Mouse (Mus musculus): ENCODE measurements around the gene Cyp4f17. TPM values are rescaled to one million over a fixed set of nuclear protein-coding genes. Genes with fewer than 3 reads are reported as not detected.
"Not testable (repeated sequence)": the region's sequence is repeated elsewhere in the genome, so short reads cannot be mapped to it uniquely, and the experiment has no call there.

The Cyp4f17 gene
- polyA plus RNA-seq, 1 experiment from 2014 or later = 7.1 TPM

DNA sequence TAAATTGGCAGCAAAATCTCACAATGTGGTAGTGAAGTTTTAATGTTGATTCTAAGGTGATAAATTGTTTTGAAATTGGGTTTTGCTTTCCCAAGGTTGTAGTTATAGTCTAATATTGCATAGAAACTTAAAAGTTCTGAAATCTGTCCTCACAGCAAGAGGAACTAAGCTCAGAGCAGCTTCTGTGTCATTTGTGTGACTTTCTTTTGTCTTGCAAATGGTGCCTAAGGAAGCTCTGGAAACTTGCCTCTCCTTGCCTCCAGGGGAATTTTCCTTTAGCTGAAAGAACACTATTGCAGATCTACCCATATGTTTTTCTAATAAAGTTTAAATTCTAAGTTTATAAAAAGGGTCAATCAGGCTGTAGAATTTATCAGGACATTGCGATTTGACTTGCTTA is 47.2 kb downstream of the Cyp4f17 start:
- not testable (repeated sequence) for H3K9me3 ChIP-seq (replicated peaks); H3K4me1 ChIP-seq (replicated peaks); ATAC-seq (ENCODE audit: insufficient number of reproducible peaks, low FRiP score); H3K27me3 ChIP-seq (replicated peaks); H3K27ac ChIP-seq (ENCODE audit: poor library complexity, severe bottlenecking); H3K36me3 ChIP-seq; H3K4me3 ChIP-seq; H3K4me2 ChIP-seq; H3K9ac ChIP-seq
- WGBS = 47% methylated on average over 1 of the region's 1 CpGs

DNA sequence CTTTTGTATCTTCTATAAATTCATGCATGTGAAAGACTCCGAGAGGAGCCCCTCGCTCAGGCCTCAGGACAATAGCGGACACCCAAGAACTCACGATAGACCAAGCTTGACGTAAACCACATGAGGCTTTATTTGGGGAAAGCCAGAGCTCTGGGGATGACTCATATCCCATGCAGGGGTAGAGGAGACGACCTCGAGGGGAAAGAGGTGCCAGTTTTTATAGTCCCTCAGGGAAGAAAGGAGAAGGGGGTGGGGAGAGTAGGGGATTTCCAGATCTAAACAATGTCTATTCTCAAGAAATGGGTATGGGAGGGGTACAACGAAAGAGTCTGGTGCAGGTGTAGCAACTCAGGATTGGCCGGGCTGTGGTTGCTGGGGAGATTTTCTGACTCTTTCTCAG is 48.5 kb downstream of the Cyp4f17 start:
- not testable (repeated sequence) for H3K36me3 ChIP-seq; H3K4me2 ChIP-seq; H3K4me1 ChIP-seq (replicated peaks); H3K27ac ChIP-seq (ENCODE audit: poor library complexity, severe bottlenecking); ATAC-seq (ENCODE audit: insufficient number of reproducible peaks, low FRiP score); H3K27me3 ChIP-seq (replicated peaks); H3K9ac ChIP-seq; H3K4me3 ChIP-seq; H3K9me3 ChIP-seq (replicated peaks)
- 64% methylated on average over 9 of the region's 9 CpGs for WGBS

DNA sequence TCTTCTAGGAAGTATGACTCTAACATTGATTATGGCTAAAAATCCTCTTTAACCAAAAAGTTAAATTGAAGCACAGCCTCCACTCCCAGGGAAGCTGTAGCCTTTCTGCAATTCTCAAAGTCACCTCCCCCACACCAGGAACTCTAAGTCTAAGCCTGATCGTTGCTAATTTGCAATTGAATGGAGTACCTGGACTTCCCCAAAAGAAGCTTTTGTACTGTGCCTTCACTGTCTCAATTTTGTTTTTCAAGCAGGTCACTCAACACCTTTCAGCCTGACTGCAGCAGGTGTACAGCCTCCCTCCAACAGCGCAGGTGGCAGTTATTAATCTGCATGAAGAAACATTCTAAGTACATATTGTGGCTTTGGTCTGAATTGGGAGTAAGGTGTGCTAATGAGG is 57.5 kb downstream of the Cyp4f17 start:
- H3K27me3 ChIP-seq (replicated peaks); H3K4me2 ChIP-seq: not testable (repeated sequence)
- WGBS = 78% methylated on average over 2 of the region's 2 CpGs

DNA sequence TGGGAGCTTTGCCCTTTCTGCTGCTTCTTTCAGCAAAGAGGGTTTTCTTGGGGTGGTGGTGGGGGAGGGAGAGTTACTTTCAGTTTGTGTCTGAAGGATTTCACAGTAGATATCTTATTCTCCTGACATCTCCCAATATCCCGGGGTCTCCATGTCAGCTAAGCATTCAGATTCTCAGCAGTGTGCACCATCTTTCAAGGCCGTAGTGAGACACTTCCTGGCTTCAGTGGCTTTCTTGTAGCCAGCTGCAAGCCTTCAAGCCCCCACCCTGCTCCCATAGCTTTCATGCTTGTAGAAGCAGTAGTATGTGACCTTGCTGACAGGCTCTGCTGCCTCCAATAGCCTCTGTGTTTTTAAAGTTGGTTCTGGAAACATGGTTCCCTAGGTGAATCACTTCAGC is 67.4 kb downstream of the Cyp4f17 start:
- H3K4me3 ChIP-seq; H3K9me3 ChIP-seq (replicated peaks); H3K4me2 ChIP-seq; H3K4me1 ChIP-seq (replicated peaks); ATAC-seq (ENCODE audit: insufficient number of reproducible peaks, low FRiP score); H3K9ac ChIP-seq; H3K27ac ChIP-seq (ENCODE audit: poor library complexity, severe bottlenecking); H3K27me3 ChIP-seq (replicated peaks); H3K36me3 ChIP-seq: not testable (repeated sequence)
- WGBS = 68% methylated on average over 2 of the region's 2 CpGs

More for the DNA sequence above, 57.5 kb downstream of the Cyp4f17 start:
- H3K27ac ChIP-seq (ENCODE audit: poor library complexity, severe bottlenecking); H3K9ac ChIP-seq; H3K4me3 ChIP-seq; ATAC-seq (ENCODE audit: insufficient number of reproducible peaks, low FRiP score); H3K36me3 ChIP-seq; H3K4me1 ChIP-seq (replicated peaks); H3K9me3 ChIP-seq (replicated peaks): not testable (repeated sequence)

GRCm38 (mm10) chr17:32577496-32578186 is 71.8 kb downstream of the Cyp4f17 start:
- H3K4me3 ChIP-seq = no peak overlapping the region
- ATAC-seq (ENCODE audit: insufficient number of reproducible peaks, low FRiP score) = no peak
- H3K36me3 ChIP-seq = no peaks in the 10 kb centered on the region
- H3K27me3 ChIP-seq (replicated peaks) = no peaks in the 10 kb centered on the region
- H3K9me3 ChIP-seq (replicated peaks) = peaks cover 4% of the 10 kb centered on the region; the same call in 1 of the 2 replicates
- H3K4me1 ChIP-seq (replicated peaks) = no peaks in the 10 kb centered on the region
- no peak overlapping the region for H3K4me2 ChIP-seq
- WGBS = 56% methylated on average over 7 of the region's 7 CpGs
- H3K27ac ChIP-seq (ENCODE audit: poor library complexity, severe bottlenecking) = no peak overlapping the region
- no peak overlapping the region for H3K9ac ChIP-seq

Other genes with a start within 250 kb of the Cyp4f17 start
- gene Brd4, start 221.3 kb upstream of the Cyp4f17 start, polyA plus RNA-seq (2016; fragmentation: Nextera tagmentation; extraction: Ambion mirVana) = 72.6 and 76.6 TPM in 2 replicates
- gene Akap8, start 184.8 kb upstream of the Cyp4f17 start, polyA plus RNA-seq (2016; fragmentation: Nextera tagmentation; extraction: Ambion mirVana) = 85.1 and 88.9 TPM in 2 replicates
- 79.4 and 84.6 TPM in 2 replicates for gene Akap8l, start 155.4 kb upstream of the Cyp4f17 start, polyA plus RNA-seq (2016; fragmentation: Nextera tagmentation; extraction: Ambion mirVana)
- gene Wiz, start 116.6 kb upstream of the Cyp4f17 start, polyA plus RNA-seq (2016; fragmentation: Nextera tagmentation; extraction: Ambion mirVana) = 23.7 and 23.9 TPM in 2 replicates
- gene Rasal3, start 102.5 kb upstream of the Cyp4f17 start, polyA plus RNA-seq (2016; fragmentation: Nextera tagmentation; extraction: Ambion mirVana) = 0.66 and 0.95 TPM in 2 replicates
- gene Pglyrp2, start 81.9 kb upstream of the Cyp4f17 start, polyA plus RNA-seq (2016; fragmentation: Nextera tagmentation; extraction: Ambion mirVana) = not detected in 2 replicates
- 0.26 and 0.42 TPM in 2 replicates for gene Cyp4f39, start 53.3 kb upstream of the Cyp4f17 start, polyA plus RNA-seq (2016; fragmentation: Nextera tagmentation; extraction: Ambion mirVana)
- gene Cyp4f16, start 30.5 kb downstream of the Cyp4f17 start, polyA plus RNA-seq (2016; fragmentation: Nextera tagmentation; extraction: Ambion mirVana) = 18.3 and 19.2 TPM in 2 replicates
- not detected in 2 replicates for gene Cyp4f37, start 115.3 kb downstream of the Cyp4f17 start, polyA plus RNA-seq (2016; fragmentation: Nextera tagmentation; extraction: Ambion mirVana)
- not detected in 2 replicates for gene Cyp4f40, start 152.8 kb downstream of the Cyp4f17 start, polyA plus RNA-seq (2016; fragmentation: Nextera tagmentation; extraction: Ambion mirVana)
- gene Cyp4f15, start 179.6 kb downstream of the Cyp4f17 start, polyA plus RNA-seq (2016; fragmentation: Nextera tagmentation; extraction: Ambion mirVana) = 0.23 and 0.38 TPM in 2 replicates